Mouse (Mus musculus): ENCODE measurements around the gene Plekhh2.

Plekhh2 gene

GRCm38 (mm10) chr17:84575108-84575507 is 63.4 kb downstream of the Plekhh2 start:
- DNase-seq = no peak

GRCm38 (mm10) chr17:84576621-84577293 is 65.1 kb downstream of the Plekhh2 start:
- DNase-seq = no peak

GRCm38 (mm10) chr17:84579249-84579648 is 67.6 kb downstream of the Plekhh2 start:
- DNase-seq = no peak

- DNase-seq = no peak
Observed at GRCm38 (mm10) chr17:84579817-84580216, 68.1 kb downstream of the Plekhh2 start.

- no peak for DNase-seq
Observed at GRCm38 (mm10) chr17:84580821-84581220, 69.1 kb downstream of the Plekhh2 start.

- no peak for DNase-seq
Observed at GRCm38 (mm10) chr17:84581740-84582414, 70.2 kb downstream of the Plekhh2 start.

- DNase-seq = no peak
Observed at GRCm38 (mm10) chr17:84584107-84584506, 72.4 kb downstream of the Plekhh2 start.

- no peak for DNase-seq
Observed at GRCm38 (mm10) chr17:84585104-84585503, 73.4 kb downstream of the Plekhh2 start.

GRCm38 (mm10) chr17:84590065-84590464 is 78.4 kb downstream of the Plekhh2 start:
- no peak for DNase-seq

- DNase-seq = no peak
Observed at GRCm38 (mm10) chr17:84591431-84592150, 79.9 kb downstream of the Plekhh2 start.

GRCm38 (mm10) chr17:84596015-84596441 is 84.3 kb downstream of the Plekhh2 start:
- DNase-seq = no peak

GRCm38 (mm10) chr17:84596501-84596900 is 84.8 kb downstream of the Plekhh2 start:
- DNase-seq = no peak

- DNase-seq = no peak
Observed at GRCm38 (mm10) chr17:84597859-84598258, 86.2 kb downstream of the Plekhh2 start.

- DNase-seq = no peak
Observed at GRCm38 (mm10) chr17:84598928-84599327, 87.2 kb downstream of the Plekhh2 start.

- DNase-seq = peak; percentile 52
Observed at GRCm38 (mm10) chr17:84600051-84600983, 88.6 kb downstream of the Plekhh2 start.

- no peak for DNase-seq
Observed at GRCm38 (mm10) chr17:84601805-84602204, 90.1 kb downstream of the Plekhh2 start.

GRCm38 (mm10) chr17:84603202-84603627 is 91.5 kb downstream of the Plekhh2 start:
- peak; percentile 59 for DNase-seq

- no peak for DNase-seq
Observed at GRCm38 (mm10) chr17:84603709-84604420, 92.2 kb downstream of the Plekhh2 start.

- DNase-seq = no peak
Observed at GRCm38 (mm10) chr17:84606976-84607375, 95.3 kb downstream of the Plekhh2 start.

- DNase-seq = no peak
Observed at GRCm38 (mm10) chr17:84607617-84608016, 95.9 kb downstream of the Plekhh2 start.

GRCm38 (mm10) chr17:84608606-84609005 is 96.9 kb downstream of the Plekhh2 start:
- no peak for DNase-seq

- peak; percentile 62 for DNase-seq
Observed at GRCm38 (mm10) chr17:84611500-84611899, 99.8 kb downstream of the Plekhh2 start.
